ENCODE assay signal across 8 mouse cellular contexts in genomic region chr11:88650275-88650674, GRCm38 (mm10).
DNase-seq lines count a peak whose midpoint lies in the region; ATAC-seq and TF ChIP-seq lines count a peak whose summit lies in the region.

No protein-coding gene starts in this region.

- peaks cover 35% of the 10 kb centered on the region for H3K4me1 ChIP-seq in embryonic facial prominence, embryonic 15.5 days
- H3K4me1 ChIP-seq in hindbrain, postnatal 0 days (ENCODE audit: insufficient read depth, low read length), result peaks cover 50% of the 10 kb centered on the region
- H3K4me1 ChIP-seq in neural tube, embryonic 14.5 days (ENCODE audit: control insufficient read depth, insufficient read depth, low read length), result peaks cover 42% of the 10 kb centered on the region
- no peaks in the 10 kb centered on the region for H3K4me1 ChIP-seq in intestine, postnatal 0 days (replicated peaks; ENCODE audit: control insufficient read depth, insufficient read depth, low read length)
- H3K4me1 ChIP-seq in kidney, embryonic 16.5 days (ENCODE audit: insufficient read depth, low read length), result peaks cover 28% of the 10 kb centered on the region

- H3K9me3 ChIP-seq in embryonic facial prominence, embryonic 15.5 days (replicated peaks), result no peaks in the 10 kb centered on the region
- H3K9me3 ChIP-seq in hindbrain, postnatal 0 days (ENCODE audit: low read length), result no peaks in the 10 kb centered on the region
- H3K9me3 ChIP-seq in neural tube, embryonic 14.5 days (ENCODE audit: control insufficient read depth, low read length), result no peaks in the 10 kb centered on the region
- no peaks in the 10 kb centered on the region for H3K9me3 ChIP-seq in intestine, postnatal 0 days (ENCODE audit: control insufficient read depth)
- H3K9me3 ChIP-seq in kidney, embryonic 16.5 days (ENCODE audit: low read length), result no peaks in the 10 kb centered on the region

- H3K9ac ChIP-seq in embryonic facial prominence, embryonic 15.5 days, result no peak overlapping the region
- no peak overlapping the region for H3K9ac ChIP-seq in hindbrain, postnatal 0 days (replicated peaks; ENCODE audit: low read length)
- H3K9ac ChIP-seq in neural tube, embryonic 14.5 days (replicated peaks; ENCODE audit: low read depth, low read length), result no peak overlapping the region
- no peak overlapping the region for H3K9ac ChIP-seq in intestine, postnatal 0 days (ENCODE audit: low read depth, low read length)
- no peak overlapping the region for H3K9ac ChIP-seq in kidney, embryonic 16.5 days (replicated peaks; ENCODE audit: low read length)

- no peaks in the 10 kb centered on the region for H3K27me3 ChIP-seq in embryonic facial prominence, embryonic 15.5 days
- H3K27me3 ChIP-seq in hindbrain, postnatal 0 days (ENCODE audit: insufficient read depth, low read length), result no peaks in the 10 kb centered on the region
- H3K27me3 ChIP-seq in neural tube, embryonic 14.5 days (ENCODE audit: control insufficient read depth, insufficient read depth, low read length), result no peaks in the 10 kb centered on the region
- no peaks in the 10 kb centered on the region for H3K27me3 ChIP-seq in intestine, postnatal 0 days (replicated peaks; ENCODE audit: control insufficient read depth, insufficient read depth, low read length)
- no peaks in the 10 kb centered on the region for H3K27me3 ChIP-seq in kidney, embryonic 16.5 days (ENCODE audit: insufficient read depth, low read length)

- H3K4me3 ChIP-seq in embryonic facial prominence, embryonic 15.5 days (replicated peaks), result no peak overlapping the region
- H3K4me3 ChIP-seq in hindbrain, postnatal 0 days (ENCODE audit: low read length), result no peak overlapping the region
- no peak overlapping the region for H3K4me3 ChIP-seq in neural tube, embryonic 14.5 days (ENCODE audit: low read depth, low read length)
- H3K4me3 ChIP-seq in intestine, postnatal 0 days (ENCODE audit: low read depth, low read length), result no peak overlapping the region
- H3K4me3 ChIP-seq in kidney, embryonic 16.5 days (ENCODE audit: low read length), result no peak overlapping the region

- DNase-seq in gastrocnemius, postnatal 10 days, result peak; percentile 42
- no peak for DNase-seq in gastrocnemius, postnatal 25 days
- DNase-seq in hindbrain, postnatal 0 days (ENCODE audit: low spot score), result peak; percentile 88
- DNase-seq in embryo, embryonic 10.5 days (ENCODE audit: low spot score), result no peak

- H3K36me3 ChIP-seq in embryonic facial prominence, embryonic 15.5 days, result no peaks in the 10 kb centered on the region
- no peaks in the 10 kb centered on the region for H3K36me3 ChIP-seq in hindbrain, postnatal 0 days (ENCODE audit: insufficient read depth, low read length)
- no peaks in the 10 kb centered on the region for H3K36me3 ChIP-seq in neural tube, embryonic 14.5 days (ENCODE audit: control insufficient read depth, insufficient read depth, low read length)
- H3K36me3 ChIP-seq in intestine, postnatal 0 days (ENCODE audit: control insufficient read depth, insufficient read depth), result no peaks in the 10 kb centered on the region; the same call in 1 of the 2 replicates
- peaks cover 12% of the 10 kb centered on the region for H3K36me3 ChIP-seq in kidney, embryonic 16.5 days (ENCODE audit: insufficient read depth, low read length)

- no peak overlapping the region for H3K27ac ChIP-seq in embryonic facial prominence, embryonic 15.5 days (replicated peaks)
- H3K27ac ChIP-seq in hindbrain, postnatal 0 days, result peak overlapping the region; percentile 27
- peak overlapping the region; percentile 48 for H3K27ac ChIP-seq in neural tube, embryonic 14.5 days (ENCODE audit: low read depth, low read length)
- no peak overlapping the region for H3K27ac ChIP-seq in intestine, postnatal 0 days (ENCODE audit: low read depth, low read length)
- H3K27ac ChIP-seq in kidney, embryonic 16.5 days (ENCODE audit: low read length), result no peak overlapping the region

- no peak for TF ChIP-seq CTCF in hindbrain, postnatal 0 days (IDR thresholded peaks at IDR 0.05; ENCODE audit: low read depth)
- no peak for TF ChIP-seq CTCF in intestine, postnatal 0 days (IDR thresholded peaks at IDR 0.05; ENCODE audit: low read depth)

- WGBS in embryonic facial prominence, embryonic 15.5 days, result 44% methylated on average over 4 of the region's 4 CpGs
- 22% methylated on average over 4 of the region's 4 CpGs for WGBS in hindbrain, postnatal 0 days
- WGBS in neural tube, embryonic 14.5 days, result 31% methylated on average over 4 of the region's 4 CpGs
- 74% methylated on average over 4 of the region's 4 CpGs for WGBS in intestine, postnatal 0 days
- 65% methylated on average over 4 of the region's 4 CpGs for WGBS in kidney, embryonic 16.5 days

- H3K4me2 ChIP-seq in embryonic facial prominence, embryonic 15.5 days (replicated peaks), result no peak overlapping the region
- no peak overlapping the region for H3K4me2 ChIP-seq in hindbrain, postnatal 0 days (ENCODE audit: low read depth, low read length)
- H3K4me2 ChIP-seq in neural tube, embryonic 14.5 days (ENCODE audit: low read depth, low read length), result no peak overlapping the region
- no peak overlapping the region for H3K4me2 ChIP-seq in intestine, postnatal 0 days (replicated peaks; ENCODE audit: low read depth)
- no peak overlapping the region for H3K4me2 ChIP-seq in kidney, embryonic 16.5 days (replicated peaks; ENCODE audit: low read depth, low read length)

- ATAC-seq in embryonic facial prominence, embryonic 15.5 days (ENCODE audit: insufficient number of reproducible peaks, low FRiP score, low TSS enrichment, low read depth), result peak; percentile 45; the same call in 1 of the 2 replicates
- peak; percentile 85 for ATAC-seq in hindbrain, postnatal 0 days
- ATAC-seq in neural tube, embryonic 14.5 days (ENCODE audit: low read depth), result peak; percentile 49; the same call in 1 of the 2 replicates
- ATAC-seq in intestine, postnatal 0 days, result no peak
- no peak for ATAC-seq in kidney, embryonic 16.5 days (ENCODE audit: low FRiP score, low TSS enrichment)

Comparison
In these comparisons a context has a peak if more than half of its experiments do, and no peak if none do; other contexts are left out.
1. DNase-seq: peak in gastrocnemius, postnatal 10 days (single experiment) and hindbrain, postnatal 0 days (single experiment); none in gastrocnemius, postnatal 25 days (single experiment) and embryo, embryonic 10.5 days (single experiment).
2. ATAC-seq: peak in embryonic facial prominence, embryonic 15.5 days (single experiment), hindbrain, postnatal 0 days (single experiment) and neural tube, embryonic 14.5 days (single experiment); none in intestine, postnatal 0 days (single experiment) and kidney, embryonic 16.5 days (single experiment).
3. H3K27ac ChIP-seq: peak in hindbrain, postnatal 0 days (single experiment) and neural tube, embryonic 14.5 days (single experiment); none in embryonic facial prominence, embryonic 15.5 days (single experiment), intestine, postnatal 0 days (single experiment) and kidney, embryonic 16.5 days (single experiment).